Mouse (Mus musculus) inflammation-experienced regulatory T-cells, adult 6 months (primary cell): ENCODE results near the gene Tysnd1. TPM values are rescaled to one million over a fixed set of nuclear protein-coding genes. Genes with fewer than 3 reads are reported as not detected.

ENCODE experiments used
- ATAC-seq: one replicate; pipeline ENCODE4 v1.8.0; 2017
- polyA plus RNA-seq, 3 experiments: library from polyadenylated mRNA; unstranded; fragments of 100-300 nt; shearing (Covaris generic); gene quantifications; one replicate each; pipeline ENCODE4 v1.2.1; 2017

Tysnd1 gene
- polyA plus RNA-seq, 3 experiments from 2014 or later: 1.5 to 4.1 (median 3.5) TPM

DNA sequence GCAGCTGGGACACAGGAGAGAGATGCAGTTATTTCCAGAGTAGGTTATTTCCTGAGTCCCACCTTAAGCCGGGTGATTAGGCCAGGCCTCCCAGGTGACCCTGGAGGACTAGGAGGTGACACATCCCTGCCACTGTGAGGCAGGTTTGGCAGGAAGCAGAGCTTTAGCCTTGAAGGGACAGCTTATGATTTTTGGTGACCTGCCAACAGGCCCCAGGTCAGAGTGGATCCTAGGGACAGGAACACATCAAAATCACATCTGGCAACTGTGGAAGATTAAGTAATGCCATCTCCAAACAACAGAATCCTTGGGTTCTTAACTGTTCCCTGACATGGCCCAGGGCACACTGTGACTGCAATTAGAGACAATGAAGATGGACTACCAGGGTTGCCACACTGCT, 46.0 kb downstream of the Tysnd1 start:
- ATAC-seq: no peak

DNA sequence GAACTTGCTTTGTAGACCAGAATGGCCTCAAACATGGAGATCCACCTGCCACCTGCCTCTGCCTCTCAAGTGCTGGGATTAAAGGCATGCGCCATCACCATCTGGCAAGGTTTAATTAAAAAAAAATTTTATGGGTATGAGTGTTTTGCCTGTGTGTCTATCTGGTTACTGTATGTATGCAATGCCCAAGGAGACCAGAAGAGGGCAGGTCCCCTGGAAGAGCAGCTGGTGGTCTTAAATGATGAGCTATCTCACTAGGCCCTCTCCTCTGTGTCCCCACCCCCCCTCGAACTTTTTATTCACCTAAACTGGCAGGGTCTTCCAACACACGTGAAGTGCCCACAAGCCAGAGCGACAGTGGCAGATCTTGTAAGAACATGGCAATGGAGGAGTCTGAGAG, 46.6 kb downstream of the Tysnd1 start:
- no peak for ATAC-seq

DNA sequence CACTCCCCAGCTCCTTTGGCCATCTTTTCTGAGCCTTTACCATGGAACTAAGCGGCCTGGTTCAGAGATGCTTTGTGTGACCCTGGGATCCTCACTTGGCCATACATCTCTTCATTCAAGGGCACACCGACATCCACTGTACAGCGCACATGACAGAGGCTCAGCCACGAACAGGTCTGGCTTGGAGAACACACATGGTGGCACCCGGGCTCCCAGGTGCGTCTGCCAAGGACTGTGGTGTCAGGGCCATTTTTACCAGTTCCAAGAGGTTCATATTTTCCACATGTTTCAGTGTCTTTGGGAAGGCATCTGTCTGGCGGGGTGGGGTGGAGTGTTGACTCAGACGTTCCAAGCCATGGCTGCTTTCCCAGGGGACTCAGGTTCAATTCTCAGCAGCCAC, 47.0 kb downstream of the Tysnd1 start:
- no peak for ATAC-seq

DNA sequence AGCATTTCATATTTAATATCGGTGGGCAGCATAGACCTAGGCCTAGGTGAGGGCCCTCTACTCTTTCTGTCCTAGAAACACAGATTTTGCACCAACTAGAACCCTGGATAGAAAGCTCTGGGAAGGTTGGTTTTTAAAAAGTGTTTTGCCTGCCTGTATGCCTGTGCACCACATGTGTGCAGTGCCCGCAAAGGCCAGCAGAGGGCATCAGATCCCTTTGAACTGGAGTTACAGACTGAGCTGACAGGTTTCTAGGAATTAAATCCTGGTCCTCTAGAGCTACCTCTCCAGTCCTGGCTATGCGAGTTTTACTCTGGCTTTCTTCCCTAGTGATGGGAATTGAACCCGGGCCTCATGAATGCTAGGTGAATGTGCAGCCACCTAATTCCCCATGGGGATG, 49.8 kb downstream of the Tysnd1 start:
- ATAC-seq: no peak

DNA sequence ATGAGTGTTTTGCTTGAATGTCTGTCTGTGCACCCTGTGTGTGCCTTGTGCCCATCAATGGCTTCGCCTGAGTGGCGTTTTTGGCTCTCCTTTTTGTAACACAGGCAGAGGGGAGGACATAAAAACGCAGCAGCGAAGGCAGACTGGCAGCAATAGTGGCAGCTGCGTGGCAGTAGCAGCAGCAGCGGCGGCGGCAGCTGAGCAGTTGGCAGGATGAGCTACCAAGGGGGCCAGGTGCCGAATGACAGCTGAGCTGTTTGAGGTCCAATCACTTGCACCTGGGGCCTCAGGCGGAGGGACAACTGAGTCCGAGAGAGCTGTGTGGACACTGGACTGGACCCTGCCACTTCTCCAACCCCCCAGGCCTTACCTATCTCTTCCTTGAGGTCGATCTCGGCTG, 52.0 kb downstream of the Tysnd1 start:
- ATAC-seq: no peak

DNA sequence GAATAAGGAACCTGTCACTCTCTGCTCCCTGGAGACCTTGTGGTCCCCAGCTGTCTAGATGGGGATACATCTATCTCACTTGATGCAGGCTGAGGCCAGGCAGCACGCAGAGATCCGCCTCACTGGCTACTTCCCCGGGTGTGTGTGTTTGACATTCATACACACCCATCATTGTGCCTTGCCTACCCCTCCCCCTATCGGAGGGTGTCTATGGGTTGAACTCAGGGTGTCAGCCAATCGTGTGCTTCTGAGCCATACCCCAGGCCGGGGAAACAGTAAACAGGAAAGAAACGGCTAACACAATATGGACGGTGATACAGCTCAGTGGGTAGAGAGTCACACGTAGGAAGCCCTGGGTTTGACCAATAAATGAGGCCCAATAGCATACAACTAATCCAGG, 54.7 kb downstream of the Tysnd1 start:
- ATAC-seq: no peak

DNA sequence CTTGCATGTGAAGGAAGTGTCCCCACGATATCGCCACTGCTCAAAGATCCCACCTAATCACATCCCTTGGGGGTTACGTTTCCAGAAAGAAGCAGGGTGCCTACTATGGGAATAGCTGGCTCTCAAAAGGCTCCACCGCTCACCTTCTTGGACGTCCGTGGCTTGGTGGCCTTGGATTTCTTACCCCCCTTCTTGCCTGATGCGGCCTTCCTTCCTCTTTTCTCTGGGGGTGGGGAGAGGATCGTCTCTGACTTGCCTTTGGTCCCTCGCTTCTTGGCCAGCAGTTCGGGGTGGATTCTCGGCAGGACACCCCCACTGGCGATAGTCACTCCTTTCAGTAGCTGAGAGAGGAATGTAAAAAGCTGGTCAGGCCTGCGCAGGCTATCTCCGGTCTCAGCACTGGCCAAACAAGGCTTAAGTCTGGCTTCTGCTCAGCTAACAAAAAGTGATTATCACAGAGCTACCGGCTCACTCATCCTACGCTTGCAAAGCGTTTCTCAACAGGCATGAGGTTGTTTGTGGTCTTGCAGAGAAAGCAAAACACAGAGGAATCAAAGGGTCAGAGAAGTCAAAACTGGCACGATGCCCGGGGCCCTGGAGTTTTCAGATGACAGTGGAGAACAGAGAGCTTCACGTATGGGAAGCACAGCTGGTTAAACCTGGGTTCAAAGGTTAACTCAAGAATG, 56.4 kb downstream of the Tysnd1 start:
- no peak for ATAC-seq

Other genes with a start within 250 kb of the Tysnd1 start
- 10 to 100 TPM; 19.5 to 27.5 (median 24.2) TPM for gene Eif4ebp2, start 242.9 kb upstream of the Tysnd1 start, polyA plus RNA-seq
- 1 to 10 TPM; 5.4 to 6.0 (median 5.8) TPM for gene Lrrc20, start 219.7 kb upstream of the Tysnd1 start, polyA plus RNA-seq
- gene Npffr1, start 100.0 kb upstream of the Tysnd1 start, polyA plus RNA-seq: not detected
- gene Ppa1, start 47.0 kb upstream of the Tysnd1 start, polyA plus RNA-seq: 10 to 100 TPM; 67.4 to 78.8 (median 68.4) TPM
- 100 to 1,000 TPM in 1 of 3 experiments, 10 to 100 TPM in 2; 74.7 to 118 (median 98.1) TPM for gene Sar1a, start 15.2 kb upstream of the Tysnd1 start, polyA plus RNA-seq
- gene Aifm2, start 19.7 kb downstream of the Tysnd1 start, polyA plus RNA-seq: 1 to 10 TPM; 2.7 to 4.1 (median 3.5) TPM
- not detected for gene H2afy2, start 88.6 kb downstream of the Tysnd1 start, polyA plus RNA-seq